Comparison of ENCODE assay signal across 25 mouse cellular contexts in genomic region chr4:101144361-101144760, GRCm38 (mm10).
A peak's percentile ranks its signal among the peaks of the same experiment; 100 is the strongest.
DNase-seq lines count a peak whose midpoint lies in the region.
"Had no signal": no experiment of that assay in that cellular context is flagged by ENCODE, and none has a peak within 500 bp of the region (broad histone marks: within the 10 kb centered on the region; RNA-seq: fewer than 3 reads in every experiment).

No protein-coding gene starts in this region.

- WGBS in large intestine, adult 2 months = 27% methylated on average over 4 of the region's 4 CpGs
- 83% methylated on average over 4 of the region's 4 CpGs for WGBS in limb, embryonic 10.5 days

- H3K27ac ChIP-seq in limb, embryonic 10.5 days = no peak overlapping the region
- H3K27ac ChIP-seq: embryonic facial prominence, embryonic 13.5 days; embryonic facial prominence, embryonic 15.5 days; forebrain, embryonic 10.5 days; forebrain, embryonic 12.5 days had no signal

- DNase-seq in 3T3-L1 (ENCODE audit: low read depth, low spot score) = peak; percentile 22
- DNase-seq in Muller cell, postnatal 12 days (ENCODE audit: inconsistent ontology term) = peak; percentile 44
- peak; percentile 3 for DNase-seq in large intestine, adult 2 months (ENCODE audit: low read depth, low spot score)
- peak; percentile 56 for DNase-seq in retina, postnatal 1 day
- DNase-seq in kidney, postnatal 14 days = no peak
- DNase-seq in limb, embryonic 10.5 days (ENCODE audit: low spot score) = no peak
- DNase-seq in lung, postnatal 25 days (ENCODE audit: low spot score) = no peak
- DNase-seq: adrenal gland, adult 2 months; adrenal gland, postnatal 10 days; adrenal gland, postnatal 25 days; B cell, adult 2 months; cerebellum, adult 11 months; cerebellum, adult 18-20 months; cerebellum, adult 8-10 months; cerebellum, adult 9-11 months; cerebellum, postnatal 14 days; cerebellum, postnatal 36 days; embryo, embryonic 11 days had no signal

- no peak overlapping the region for H3K4me3 ChIP-seq in limb, embryonic 10.5 days
- H3K4me3 ChIP-seq: embryonic facial prominence, embryonic 13.5 days; embryonic facial prominence, embryonic 15.5 days; erythroblast, embryonic 14.5 days; forebrain, embryonic 10.5 days; forebrain, embryonic 12.5 days had no signal

- H3K9me3 ChIP-seq in limb, embryonic 10.5 days (replicated peaks) = no peaks in the 10 kb centered on the region
- H3K9me3 ChIP-seq: embryonic facial prominence, embryonic 13.5 days; embryonic facial prominence, embryonic 15.5 days; forebrain, embryonic 10.5 days; forebrain, embryonic 12.5 days; G1E had no signal

- no peaks in the 10 kb centered on the region for H3K27me3 ChIP-seq in limb, embryonic 10.5 days (ENCODE audit: low read depth, poor library complexity, severe bottlenecking)
- H3K27me3 ChIP-seq: CH12.LX; embryonic facial prominence, embryonic 13.5 days; embryonic facial prominence, embryonic 15.5 days; forebrain, embryonic 12.5 days had no signal

- no peaks in the 10 kb centered on the region for H3K4me1 ChIP-seq in limb, embryonic 10.5 days

- H3K36me3 ChIP-seq in limb, embryonic 10.5 days = peaks cover 8% of the 10 kb centered on the region; the same call in 1 of the 2 replicates
- H3K36me3 ChIP-seq: forebrain, embryonic 12.5 days had no signal

Comparison
In these comparisons a context has a peak if more than half of its experiments do, and no peak if none do; other contexts are left out.
1. DNase-seq: peak in 3T3-L1 (single experiment), Muller cell, postnatal 12 days (single experiment), large intestine, adult 2 months (single experiment) and retina, postnatal 1 day (single experiment); none in kidney, postnatal 14 days (single experiment), limb, embryonic 10.5 days (single experiment) and lung, postnatal 25 days (single experiment).